Mouse (Mus musculus) liver, adult (tissue): ENCODE measurements around the gene Btbd2.

Experiments used
- GATA4 ChIP-seq: IDR thresholded peaks from 2 replicates; pipeline ENCODE4 v1.6.1; 2014; ENCODE audit warnings: mild to moderate bottlenecking, low read length; ENCODE audit not compliant: insufficient replicate concordance

Btbd2 gene

GRCm38 (mm10) chr10:80677942-80678436 is 21.1 kb upstream of the Btbd2 start, which contains the start of gene Mknk2:
Gene Mknk2 (minus strand): TSS chr10:80678112.
- TF ChIP-seq GATA4 = no peak; the same call in 1 of the 2 replicates

GRCm38 (mm10) chr10:80677128-80677875 is 20.4 kb upstream of the Btbd2 start:
- no peak for TF ChIP-seq GATA4

GRCm38 (mm10) chr10:80676198-80676928 is 19.5 kb upstream of the Btbd2 start:
- TF ChIP-seq GATA4 = peak; percentile 65; the same call in 1 of the 2 replicates

GRCm38 (mm10) chr10:80675405-80676197 is 18.7 kb upstream of the Btbd2 start:
- TF ChIP-seq GATA4 = no peak

GRCm38 (mm10) chr10:80674851-80675404 is 18.1 kb upstream of the Btbd2 start:
- TF ChIP-seq GATA4 = no peak

GRCm38 (mm10) chr10:80674161-80674711 is 17.4 kb upstream of the Btbd2 start:
- peak; percentile 6; the same call in 1 of the 2 replicates for TF ChIP-seq GATA4

GRCm38 (mm10) chr10:80673690-80674089 is 16.8 kb upstream of the Btbd2 start:
- TF ChIP-seq GATA4 = no peak

GRCm38 (mm10) chr10:80671936-80672690 is 15.2 kb upstream of the Btbd2 start:
- peak; percentile 8; the same call in 1 of the 2 replicates for TF ChIP-seq GATA4

GRCm38 (mm10) chr10:80671251-80671650 is 14.4 kb upstream of the Btbd2 start:
- no peak for TF ChIP-seq GATA4

GRCm38 (mm10) chr10:80670531-80670930 is 13.7 kb upstream of the Btbd2 start:
- TF ChIP-seq GATA4 = no peak

GRCm38 (mm10) chr10:80669737-80670485 is 13.0 kb upstream of the Btbd2 start:
- no peak for TF ChIP-seq GATA4

GRCm38 (mm10) chr10:80669018-80669417 is 12.1 kb upstream of the Btbd2 start:
- TF ChIP-seq GATA4 = no peak

- TF ChIP-seq GATA4 = no peak
These were observed 11.7 kb upstream of the Btbd2 start for GRCm38 (mm10) chr10:80668614-80669013.
